Mouse (Mus musculus): ENCODE measurements around the gene Esrra.
"Not testable (repeated sequence)": the region's sequence is repeated elsewhere in the genome, so short reads cannot be mapped to it uniquely, and the experiment has no call there.

Gene Esrra

GRCm38 (mm10) chr19:6922901-6923735 is 1.5 kb upstream of the Esrra start:
- intact Hi-C loops (cut with DNase I): no loop called here

GRCm38 (mm10) chr19:6920741-6921636 is 624 bp downstream of the Esrra start:
- intact Hi-C loops (cut with DNase I): no loop called here

GRCm38 (mm10) chr19:6919876-6920740 is 1.5 kb downstream of the Esrra start:
- intact Hi-C loops (cut with DNase I): no loop called here

GRCm38 (mm10) chr19:6919431-6919830 is 2.2 kb downstream of the Esrra start:
- intact Hi-C loops (cut with DNase I): no loop called here

- intact Hi-C loops (cut with DNase I): no loop called here
Measured at GRCm38 (mm10) chr19:6918321-6918720, 3.3 kb downstream of the Esrra start.

- intact Hi-C loops (cut with DNase I): no loop called here
Measured at GRCm38 (mm10) chr19:6916496-6916895, 5.1 kb downstream of the Esrra start.

- intact Hi-C loops (cut with DNase I): no loop called here
Measured at GRCm38 (mm10) chr19:6915276-6915675, 6.3 kb downstream of the Esrra start.

- intact Hi-C loops (cut with DNase I): no loop called here
Measured at GRCm38 (mm10) chr19:6914540-6914939, 7.1 kb downstream of the Esrra start.

GRCm38 (mm10) chr19:6913991-6914390 is 7.6 kb downstream of the Esrra start:
- intact Hi-C loops (cut with DNase I): no loop called here

GRCm38 (mm10) chr19:6913036-6913435 is 8.6 kb downstream of the Esrra start:
- intact Hi-C loops (cut with DNase I): no loop called here

GRCm38 (mm10) chr19:6912205-6912970 is 9.2 kb downstream of the Esrra start:
- intact Hi-C loops (cut with DNase I): no loop called here

GRCm38 (mm10) chr19:6911101-6912074 is 10.2 kb downstream of the Esrra start:
- intact Hi-C loops (cut with DNase I): no loop called here

- intact Hi-C loops (cut with DNase I): not testable (repeated sequence)
Measured at GRCm38 (mm10) chr19:6910306-6910705, 11.3 kb downstream of the Esrra start.

- intact Hi-C loops (cut with DNase I): no loop called here
Measured at GRCm38 (mm10) chr19:6909507-6910289, 11.9 kb downstream of the Esrra start, which contains the start of the genes Trmt112 and Prdx5. Gene Trmt112 (plus strand): TSS chr19:6909698. Gene Prdx5 (minus strand): TSS chr19:6910106.

GRCm38 (mm10) chr19:6909021-6909420 is 12.6 kb downstream of the Esrra start:
- intact Hi-C loops (cut with DNase I): no loop called here

GRCm38 (mm10) chr19:6907811-6908540 is 13.6 kb downstream of the Esrra start:
- intact Hi-C loops (cut with DNase I): no loop called here

GRCm38 (mm10) chr19:6907094-6907493 is 14.5 kb downstream of the Esrra start:
- intact Hi-C loops (cut with DNase I): no loop called here

GRCm38 (mm10) chr19:6906199-6906598 is 15.4 kb downstream of the Esrra start:
- intact Hi-C loops (cut with DNase I): no loop called here

All from adrenal gland (tissue).